Mouse (Mus musculus): Measurements from ENCODE around the gene Samd5.

- TF ChIP-seq POLR2A (IDR thresholded peaks at IDR 0.05; ENCODE audit: borderline replicate concordance, extremely low read depth, insufficient read depth, insufficient read length, poor library complexity, severe bottlenecking) (no peak), CTCF (IDR thresholded peaks at IDR 0.05; ENCODE audit: borderline replicate concordance, extremely low read depth, insufficient read depth, insufficient read length) (no peak)
These were observed 4.7 kb downstream of the Samd5 start for GRCm38 (mm10) chr10:9670351-9670750.

Data from brain, embryonic 14.5 days (tissue).